Mouse (Mus musculus) liver, embryonic 14.5 days (tissue): ENCODE data around the gene Txndc9. TPM values are rescaled to one million over a fixed set of nuclear protein-coding genes. Genes with fewer than 3 reads are reported as not detected.

Experiments
- ATAC-seq: fragments of 200-750 bp; cut with Nextera tagmentation; 2 replicates; pipeline ENCODE4 v1.8.0; 2017; ENCODE audit warnings: moderate number of reproducible peaks, mild to moderate bottlenecking, moderate library complexity; ENCODE audit not compliant: insufficient read depth
- DNase-seq, 3 experiments: peaks; one replicate each; pipeline ENCODE4 v3.0.0-alpha.2; 2012 to 2013; ENCODE audit warnings: low read depth in 3 of 3, low spot score in 3 of 3
- H3K27ac ChIP-seq: fragments of 300-500 bp; sonication (generic); 2 replicates; pipeline ENCODE4 v1.5.1; 2014; ENCODE audit warnings: moderate library complexity, mild to moderate bottlenecking, control low read depth, inconsistent platforms
- H3K27me3 ChIP-seq: fragments of 300-500 bp; sonication (generic); 2 replicates; pipeline ENCODE4 v1.6.1; 2014; ENCODE audit warnings: mild to moderate bottlenecking, low read length, moderate library complexity; ENCODE audit not compliant: control insufficient read depth, insufficient read depth
- H3K36me3 ChIP-seq: fragments of 300-500 bp; sonication (generic); replicated peaks from 2 replicates; pipeline ENCODE4 v1.6.1; 2014; ENCODE audit warnings: low read depth; ENCODE audit not compliant: control insufficient read depth, insufficient read depth
- H3K4me1 ChIP-seq, 2 experiments: fragments of 200-500 bp in 1 of 2; fragments of 300-500 bp in 1 of 2; sonication (generic) in 1 of 2; replicated peaks; 2 replicates each; pipeline ENCODE4 v1.6.1; 2012 to 2014; ENCODE audit warnings: antibody characterized with exemption in 1 of 2, inconsistent platforms in 1 of 2, low read length in 1 of 2; ENCODE audit not compliant: control insufficient read depth in 2 of 2, insufficient read depth in 2 of 2
- H3K4me2 ChIP-seq: fragments of 300-500 bp; sonication (generic); 2 replicates; pipeline ENCODE4 v1.6.1; 2014; ENCODE audit warnings: low read depth, mild to moderate bottlenecking, control low read depth, moderate library complexity
- H3K4me3 ChIP-seq, 2 experiments: fragments of 200-500 bp in 1 of 2; fragments of 300-500 bp in 1 of 2; sonication (generic) in 1 of 2; 2 replicates each; pipeline ENCODE4 v1.5.1; 2012 to 2014; ENCODE audit warnings: low read depth in 2 of 2, low read length in 2 of 2, mild to moderate bottlenecking in 2 of 2, control low read depth in 1 of 2, inconsistent platforms in 1 of 2, moderate library complexity in 1 of 2; ENCODE audit not compliant: insufficient read depth in 1 of 2
- H3K9ac ChIP-seq: fragments of 300-500 bp; sonication (generic); replicated peaks from 2 replicates; pipeline ENCODE4 v1.6.1; 2014; ENCODE audit warnings: mild to moderate bottlenecking, control low read depth, moderate library complexity
- H3K9me3 ChIP-seq: fragments of 300-500 bp; sonication (generic); 2 replicates; pipeline ENCODE4 v1.6.1; 2016; ENCODE audit warnings: low read length, mixed read lengths; ENCODE audit not compliant: control insufficient read depth
- CTCF ChIP-seq: IDR thresholded peaks from 2 replicates; pipeline ENCODE4 v1.5.1; 2016; ENCODE audit warnings: antibody characterized with exemption, low read depth, control low read depth
- EP300 ChIP-seq: IDR thresholded peaks from 2 replicates; pipeline ENCODE4 v1.6.1; 2016; ENCODE audit warnings: antibody characterized with exemption, low read depth
- WGBS: fragments of 180-500 bp; shearing (Covaris S2); extraction: QIAGEN DNeasy Blood & Tissue Kit; methylation state at CpG from one replicate; pipeline ENCODE4 v1.1.7; 2014; ENCODE audit not compliant: insufficient replicate concordance; 5-methylcytosine and 5-hydroxymethylcytosine counted together
- polyA plus RNA-seq, 2 experiments: library from polyadenylated mRNA; depleted of rRNA in 1 of 2; stranded (reverse) in 1 of 2; unstranded in 1 of 2; fragments of >200 nt; fragmentation: Nextera tagmentation in 1 of 2; extraction: Ambion mirVana in 1 of 2; gene quantifications; 2 replicates each; pipeline versions ENCODE4 v1.2.1 to v1.2.3; 2012 to 2014

Gene Txndc9
- 9.7 and 20.5 TPM in 2 replicates for polyA plus RNA-seq (2012; rRNA removed)
- polyA plus RNA-seq (2014; fragmentation: Nextera tagmentation; extraction: Ambion mirVana) = 59.1 and 65.9 TPM in 2 replicates

DNA sequence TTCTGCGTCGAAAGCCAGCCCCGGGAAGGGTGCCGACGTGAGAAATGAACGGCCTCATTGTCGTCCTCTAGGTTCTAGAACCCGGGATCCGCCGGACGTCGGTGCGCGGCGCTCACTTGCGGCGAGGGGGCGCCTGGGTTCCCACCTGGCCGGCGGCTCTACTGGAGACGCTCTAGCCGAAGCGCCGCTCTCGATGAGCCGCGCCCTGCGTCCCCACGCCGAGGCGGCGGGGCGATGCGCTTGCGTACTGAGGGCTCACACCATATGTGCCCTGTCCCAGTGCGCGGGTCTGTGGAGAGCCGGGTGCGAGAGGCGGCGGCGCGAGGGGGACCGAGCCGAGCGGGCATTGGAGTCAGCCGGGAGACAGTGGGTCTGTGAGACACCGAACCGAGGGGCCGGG is at the start of gene Txndc9, which contains the start of gene Eif5b:
Txndc9 (minus strand) TSS at position 27 of the 400 bp plus-strand sequence.
Eif5b (plus strand) TSS at position 144 of the 400 bp plus-strand sequence.
- Histone ChIP-seq H3K9me3 (no peaks in the 10 kb centered on the region), H3K36me3 (peaks cover 29% of the 10 kb centered on the region), H3K4me3 (peak within 1 kb of the TSS; percentile 88 to 94), H3K4me1 (peaks cover 20 to 32% of the 10 kb centered on the region in 2 experiments), H3K27ac (peak within 1 kb of the TSS; percentile 87), H3K27me3 (no peaks in the 10 kb centered on the region), H3K9ac (peak within 1 kb of the TSS; percentile 94), H3K4me2 (peak within 1 kb of the TSS; percentile 87)
- whole genome bisulfite sequencing = 1% methylated on average over 50 of the region's 50 CpGs
- ATAC-seq (peak; percentile 84), DNase-seq (peak; percentile 84 to 89 (median 87))
- TF ChIP-seq CTCF (peak; percentile 76), EP300 (peak; percentile 42)

DNA sequence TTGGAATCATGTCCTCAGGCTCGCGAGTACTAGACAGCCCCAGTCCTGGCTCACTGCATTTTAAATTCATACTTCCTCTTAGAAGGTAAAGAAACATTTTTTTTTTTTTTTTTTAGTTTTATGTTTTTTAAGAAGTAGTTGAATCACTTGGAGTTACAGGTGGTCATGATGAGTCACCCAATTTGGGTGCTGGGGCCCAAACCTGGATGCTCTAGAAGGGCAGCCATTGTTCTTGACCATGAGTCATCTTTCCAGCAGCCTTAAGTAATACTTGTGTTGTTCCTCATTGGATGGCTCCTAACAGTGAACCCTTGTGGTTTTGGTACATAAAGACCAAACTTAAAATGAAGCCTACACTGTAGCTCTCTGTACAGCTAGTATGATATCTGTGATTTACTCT is 41.2 kb upstream of the Txndc9 start:
- H3K27ac ChIP-seq = no peak overlapping the region
- no peaks in the 10 kb centered on the region for H3K27me3 ChIP-seq
- H3K9me3 ChIP-seq = no peaks in the 10 kb centered on the region
- H3K4me2 ChIP-seq = no peak overlapping the region
- no peak for TF ChIP-seq CTCF
- TF ChIP-seq EP300 = no peak
- no peaks in the 10 kb centered on the region for H3K4me1 ChIP-seq
- peaks cover 68% of the 10 kb centered on the region for H3K36me3 ChIP-seq
- no peak overlapping the region for H3K9ac ChIP-seq
- no peak for DNase-seq
- no peak overlapping the region for H3K4me3 ChIP-seq
- WGBS = 84% methylated on average over 2 of the region's 2 CpGs
- ATAC-seq = no peak

DNA sequence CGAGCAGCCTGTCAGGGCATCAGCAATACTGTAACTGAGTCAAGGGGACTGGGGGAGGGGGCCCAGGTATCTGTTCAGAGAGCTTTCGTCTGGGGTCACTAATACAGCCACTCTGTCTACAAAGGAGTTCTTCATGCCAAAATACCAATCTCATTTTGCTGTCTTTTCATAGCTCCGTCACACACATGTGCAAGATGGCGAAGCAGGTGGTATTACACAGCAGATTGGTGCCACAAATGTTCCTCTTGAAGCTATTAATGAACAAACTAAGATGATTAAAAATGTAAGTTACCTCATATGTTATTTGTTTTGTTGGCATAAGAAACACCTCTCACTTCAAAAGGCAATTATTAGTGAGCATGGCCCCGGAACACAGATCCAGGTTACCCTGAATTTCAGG is 39.7 kb upstream of the Txndc9 start:
- 82% methylated on average over 5 of the region's 5 CpGs for WGBS
- H3K36me3 ChIP-seq = peaks cover 79% of the 10 kb centered on the region
- no peak for ATAC-seq

DNA sequence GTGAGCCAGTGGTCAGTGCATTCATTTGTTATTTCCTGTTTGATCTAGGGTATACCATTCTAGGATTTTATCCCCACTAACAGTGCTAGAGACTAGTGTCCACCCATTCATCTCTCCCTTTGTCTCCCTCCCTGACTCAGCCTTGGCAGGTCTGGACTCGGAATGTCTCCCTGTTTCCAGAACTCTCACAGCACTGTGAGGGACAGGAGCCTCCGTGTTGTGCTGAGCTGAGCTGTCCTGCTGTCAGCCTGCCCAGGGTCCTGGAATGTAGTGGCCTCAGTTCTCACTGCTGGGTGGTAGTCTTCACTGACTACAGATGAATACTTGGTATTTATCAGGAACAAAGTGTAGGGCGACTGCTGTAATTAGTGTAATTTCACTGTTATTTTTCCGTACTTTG is 37.8 kb upstream of the Txndc9 start:
- no peak overlapping the region for H3K4me3 ChIP-seq
- DNase-seq = no peak
- TF ChIP-seq EP300 = no peak
- TF ChIP-seq CTCF = no peak
- WGBS = 79% methylated on average over 4 of the region's 4 CpGs
- no peak for ATAC-seq
- H3K36me3 ChIP-seq = peaks cover 71% of the 10 kb centered on the region
- no peak overlapping the region for H3K9ac ChIP-seq
- no peak overlapping the region for H3K27ac ChIP-seq
- H3K4me1 ChIP-seq = no peaks in the 10 kb centered on the region
- H3K4me2 ChIP-seq = no peak overlapping the region
- H3K9me3 ChIP-seq = no peaks in the 10 kb centered on the region
- no peaks in the 10 kb centered on the region for H3K27me3 ChIP-seq

More for the DNA sequence above, 39.7 kb upstream of the Txndc9 start:
- no peak for DNase-seq
- H3K27me3 ChIP-seq = no peaks in the 10 kb centered on the region
- TF ChIP-seq EP300 = no peak
- TF ChIP-seq CTCF = no peak
- H3K27ac ChIP-seq = no peak overlapping the region
- no peaks in the 10 kb centered on the region for H3K9me3 ChIP-seq
- no peak overlapping the region for H3K9ac ChIP-seq
- no peaks in the 10 kb centered on the region for H3K4me1 ChIP-seq
- no peak overlapping the region for H3K4me3 ChIP-seq
- H3K4me2 ChIP-seq = no peak overlapping the region

DNA sequence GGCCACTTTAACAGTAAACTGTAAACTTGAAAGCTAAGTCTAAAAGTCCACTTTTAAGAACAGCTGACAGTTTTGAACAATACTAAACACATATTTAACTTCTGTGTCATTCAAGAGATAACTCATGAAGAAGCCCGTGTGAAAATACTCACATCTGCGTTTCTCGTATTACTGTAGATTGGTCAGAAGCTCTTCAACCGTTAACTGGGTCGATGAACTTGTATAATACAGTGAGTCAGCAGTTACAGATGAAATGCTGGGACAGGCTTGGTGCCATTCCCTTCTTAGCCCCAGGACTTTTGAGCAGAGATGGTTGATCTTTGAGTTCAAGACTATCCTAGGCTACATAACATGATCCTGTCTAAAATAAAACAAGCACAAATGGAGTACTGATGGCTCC is 33.7 kb upstream of the Txndc9 start:
- Histone ChIP-seq H3K4me1 (no peaks in the 10 kb centered on the region), H3K36me3 (peaks cover 44% of the 10 kb centered on the region)
- ATAC-seq = no peak

More for the DNA sequence above, 33.7 kb upstream of the Txndc9 start:
- H3K4me3 ChIP-seq = no peak overlapping the region
- DNase-seq = no peak
- H3K27me3 ChIP-seq = no peaks in the 10 kb centered on the region
- H3K9ac ChIP-seq = no peak overlapping the region
- WGBS = 82% methylated on average over 5 of the region's 5 CpGs
- no peaks in the 10 kb centered on the region for H3K9me3 ChIP-seq
- no peak overlapping the region for H3K27ac ChIP-seq
- TF ChIP-seq EP300 = no peak
- TF ChIP-seq CTCF = no peak
- H3K4me2 ChIP-seq = no peak overlapping the region
